Mouse (Mus musculus) thymus, adult 2 months (tissue): Measurements from ENCODE around the gene Ebpl.

Experiments used
- CTCF ChIP-seq: fragments of 200-500 bp; IDR thresholded peaks from 2 replicates; pipeline ENCODE4 v1.5.1; 2012; ENCODE audit warnings: mild to moderate bottlenecking, control low read depth, low read length, moderate library complexity, borderline replicate concordance; ENCODE audit not compliant: control insufficient read depth, poor library complexity, insufficient read depth; ENCODE audit errors: extremely low read depth
- POLR2A ChIP-seq: fragments of 200-500 bp; IDR thresholded peaks from 2 replicates; pipeline ENCODE4 v1.6.1; 2012; ENCODE audit warnings: mild to moderate bottlenecking, low read length, control low read depth, moderate library complexity; ENCODE audit not compliant: control insufficient read depth, poor library complexity, insufficient read depth; ENCODE audit errors: extremely low read depth

DNA sequence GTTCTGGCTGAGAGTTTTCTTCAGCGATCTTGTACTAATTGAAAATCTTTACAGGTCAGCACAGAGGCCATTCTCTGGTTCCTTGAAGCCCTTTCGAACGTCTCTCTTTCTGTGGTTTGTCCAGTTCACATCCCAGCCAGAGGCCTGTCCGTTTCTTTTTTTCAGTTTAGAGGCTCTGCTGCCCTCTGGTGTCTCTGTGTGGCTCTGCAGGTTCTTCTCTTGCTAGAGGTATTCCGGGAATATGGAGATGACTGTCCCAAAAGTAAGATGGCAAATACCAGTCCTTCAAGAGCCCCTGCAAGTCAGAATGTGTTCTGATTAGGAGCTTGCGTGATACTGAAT lies 65.5 kb downstream of the Ebpl start:
- TF ChIP-seq POLR2A (no peak), CTCF (no peak)
